Mouse (Mus musculus) T-cell, adult 2 months (primary cell): Measurements from ENCODE around the gene Ncoa7.
"Not testable (repeated sequence)": the region's sequence is repeated elsewhere in the genome, so short reads cannot be mapped to it uniquely, and the experiment has no call there.

Experiments
- DNase-seq: peaks from one replicate; pipeline ENCODE4 v3.0.0; 2022; ENCODE audit warnings: low spot score

Ncoa7 gene

GRCm38 (mm10) chr10:30787684-30788339, 15.3 kb downstream of the Ncoa7 start:
- no peak for DNase-seq

GRCm38 (mm10) chr10:30786103-30786754, 16.9 kb downstream of the Ncoa7 start:
- DNase-seq: no peak

GRCm38 (mm10) chr10:30780921-30781320, 22.2 kb downstream of the Ncoa7 start:
- not testable (repeated sequence) for DNase-seq

GRCm38 (mm10) chr10:30778240-30778639, 24.9 kb downstream of the Ncoa7 start:
- DNase-seq: no peak

GRCm38 (mm10) chr10:30775987-30776386, 27.1 kb downstream of the Ncoa7 start:
- no peak for DNase-seq

- DNase-seq: no peak
These were observed 27.6 kb downstream of the Ncoa7 start for GRCm38 (mm10) chr10:30775568-30775967.

- DNase-seq: no peak
These were observed 28.7 kb downstream of the Ncoa7 start for GRCm38 (mm10) chr10:30774396-30774795.

- no peak for DNase-seq
These were observed 29.9 kb downstream of the Ncoa7 start for GRCm38 (mm10) chr10:30773181-30773580.

- no peak for DNase-seq
These were observed 31.5 kb downstream of the Ncoa7 start for GRCm38 (mm10) chr10:30771417-30772158.

- no peak for DNase-seq
These were observed 34.3 kb downstream of the Ncoa7 start for GRCm38 (mm10) chr10:30768820-30769219.

GRCm38 (mm10) chr10:30768250-30768649, 34.9 kb downstream of the Ncoa7 start:
- no peak for DNase-seq

GRCm38 (mm10) chr10:30763179-30763770, 39.9 kb downstream of the Ncoa7 start:
- no peak for DNase-seq

- DNase-seq: no peak
These were observed 40.7 kb downstream of the Ncoa7 start for GRCm38 (mm10) chr10:30762284-30762964.

GRCm38 (mm10) chr10:30759360-30760147, 43.6 kb downstream of the Ncoa7 start:
- DNase-seq: no peak

GRCm38 (mm10) chr10:30756064-30756463, 47.1 kb downstream of the Ncoa7 start:
- DNase-seq: no peak

GRCm38 (mm10) chr10:30754825-30755457, 48.2 kb downstream of the Ncoa7 start:
- no peak for DNase-seq

GRCm38 (mm10) chr10:30754082-30754481, 49.0 kb downstream of the Ncoa7 start:
- no peak for DNase-seq

GRCm38 (mm10) chr10:30752485-30752884, 50.6 kb downstream of the Ncoa7 start:
- no peak for DNase-seq

GRCm38 (mm10) chr10:30751586-30751985, 51.5 kb downstream of the Ncoa7 start:
- DNase-seq: no peak

- no peak for DNase-seq
These were observed 53.3 kb downstream of the Ncoa7 start for GRCm38 (mm10) chr10:30749807-30750206.
